Mouse (Mus musculus) testis, postnatal 14 days (tissue): ENCODE measurements around the gene Sumf1.
A peak's percentile ranks its signal among the peaks of the same experiment; 100 is the strongest.

Experiments used
- DNase-seq: peaks from one replicate; pipeline ENCODE4 v3.0.0; 2021; ENCODE audit warnings: low spot score

Sumf1 gene

GRCm38 (mm10) chr6:108148435-108148834, 36.9 kb downstream of the Sumf1 start:
- no peak for DNase-seq

- DNase-seq, result no peak
These were observed 38.7 kb downstream of the Sumf1 start for GRCm38 (mm10) chr6:108146637-108147036.

- DNase-seq, result no peak
These were observed 39.3 kb downstream of the Sumf1 start for GRCm38 (mm10) chr6:108145941-108146588.

- DNase-seq, result no peak
These were observed 40.1 kb downstream of the Sumf1 start for GRCm38 (mm10) chr6:108145241-108145640.

GRCm38 (mm10) chr6:108142796-108143195, 42.6 kb downstream of the Sumf1 start:
- no peak for DNase-seq

GRCm38 (mm10) chr6:108140722-108141490, 44.5 kb downstream of the Sumf1 start:
- DNase-seq, result no peak

GRCm38 (mm10) chr6:108137031-108137430, 48.4 kb downstream of the Sumf1 start:
- no peak for DNase-seq

GRCm38 (mm10) chr6:108136286-108136685, 49.1 kb downstream of the Sumf1 start:
- DNase-seq, result no peak

- DNase-seq, result no peak
These were observed 53.0 kb downstream of the Sumf1 start for GRCm38 (mm10) chr6:108132268-108132935.

GRCm38 (mm10) chr6:108130718-108131117, 54.7 kb downstream of the Sumf1 start:
- no peak for DNase-seq

- DNase-seq, result no peak
These were observed 58.8 kb downstream of the Sumf1 start for GRCm38 (mm10) chr6:108126631-108127030.

- no peak for DNase-seq
These were observed 59.9 kb downstream of the Sumf1 start for GRCm38 (mm10) chr6:108125474-108125873.

GRCm38 (mm10) chr6:108117881-108118280, 67.5 kb downstream of the Sumf1 start:
- no peak for DNase-seq

GRCm38 (mm10) chr6:108114971-108115370, 70.4 kb downstream of the Sumf1 start:
- DNase-seq, result no peak

GRCm38 (mm10) chr6:108111693-108112092, 73.7 kb downstream of the Sumf1 start:
- DNase-seq, result no peak

GRCm38 (mm10) chr6:108110336-108110735, 75.0 kb downstream of the Sumf1 start:
- DNase-seq, result no peak

GRCm38 (mm10) chr6:108107376-108107775, 78.0 kb downstream of the Sumf1 start:
- DNase-seq, result no peak

GRCm38 (mm10) chr6:108101936-108102830, 83.2 kb downstream of the Sumf1 start:
- no peak for DNase-seq

- no peak for DNase-seq
These were observed 86.5 kb downstream of the Sumf1 start for GRCm38 (mm10) chr6:108098846-108099217.

GRCm38 (mm10) chr6:108098171-108098845, 87.1 kb downstream of the Sumf1 start:
- peak; percentile 40 for DNase-seq

GRCm38 (mm10) chr6:108095445-108095844, 89.9 kb downstream of the Sumf1 start:
- DNase-seq, result no peak
